Mouse (Mus musculus) brain, embryonic 18.5 days (tissue): ENCODE data around the gene BC024978.

Source experiments
- DNase-seq: peaks from one replicate; pipeline ENCODE4 v3.0.0-alpha.2; 2012; ENCODE audit warnings: low read depth, low spot score

BC024978 gene

GRCm38 (mm10) chr7:27195681-27196611 is at the start of gene BC024978, which contains the start of gene Snrpa:
Gene BC024978 (plus strand): TSS chr7:27195781.
Gene Snrpa (minus strand): TSS chr7:27196271.
- peak; percentile 100 for DNase-seq

- DNase-seq: no peak
Measured at GRCm38 (mm10) chr7:27153205-27153764, 42.3 kb upstream of the BC024978 start, which contains the start of gene Cyp2t4. Gene Cyp2t4 (plus strand): TSS chr7:27153714.

GRCm38 (mm10) chr7:27156005-27156404 is 39.6 kb upstream of the BC024978 start:
- no peak for DNase-seq

GRCm38 (mm10) chr7:27158171-27158570 is 37.4 kb upstream of the BC024978 start:
- DNase-seq: no peak

- DNase-seq: no peak
Measured at GRCm38 (mm10) chr7:27159256-27159655, 36.3 kb upstream of the BC024978 start.

GRCm38 (mm10) chr7:27159882-27160281 is 35.7 kb upstream of the BC024978 start:
- DNase-seq: peak; percentile 69

- no peak for DNase-seq
Measured at GRCm38 (mm10) chr7:27160921-27161320, 34.7 kb upstream of the BC024978 start.

DNA sequence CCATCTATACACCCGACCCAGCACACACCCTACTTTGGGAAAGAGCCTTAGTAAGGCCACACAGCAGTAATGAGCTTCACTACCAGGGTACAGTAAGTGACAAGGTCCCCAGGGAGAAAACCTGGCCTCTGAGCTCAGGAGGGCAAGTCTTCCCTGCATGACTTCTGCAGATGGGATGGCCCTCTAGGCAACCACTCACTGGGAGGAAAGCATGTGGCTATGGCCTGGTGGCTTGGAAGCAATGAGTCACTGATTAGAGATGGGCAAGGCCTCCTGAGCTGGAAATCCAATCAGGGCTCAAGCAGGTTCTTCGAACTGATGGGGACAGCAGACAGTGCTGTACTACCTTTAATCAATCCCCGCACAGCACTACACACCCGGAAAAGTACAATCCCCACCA is 33.8 kb upstream of the BC024978 start:
- DNase-seq: no peak

DNA sequence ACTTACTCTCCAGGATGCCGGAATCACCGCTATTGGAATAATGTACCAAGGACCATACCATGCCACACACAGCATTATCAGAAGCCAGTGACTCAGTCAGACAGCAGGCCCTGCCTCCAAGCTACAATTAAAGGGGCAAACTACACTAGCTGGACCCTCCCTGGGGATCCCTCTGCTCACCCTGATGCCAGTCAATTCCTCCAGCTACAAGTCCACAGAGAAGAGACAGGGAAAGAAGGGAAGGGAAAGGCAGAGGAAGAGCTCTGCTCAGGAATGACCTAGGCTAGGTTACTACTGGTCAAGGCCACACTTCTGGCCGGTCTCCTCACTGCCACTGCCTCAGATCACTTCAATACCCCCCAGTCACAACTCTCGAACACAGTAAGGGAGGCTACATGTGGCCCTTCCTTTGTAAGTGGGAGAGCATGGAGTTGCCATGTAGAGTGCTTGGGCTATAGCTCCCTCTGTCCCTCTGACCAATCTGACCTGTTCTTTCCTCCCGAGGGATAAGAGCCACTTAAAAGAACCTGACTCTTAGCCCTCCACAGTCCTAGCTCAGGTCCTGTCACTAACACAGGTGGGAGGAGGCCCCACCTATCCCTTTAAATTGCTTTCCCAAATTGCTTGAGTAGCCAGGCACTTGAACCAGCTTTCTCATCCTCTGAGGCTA is 32.7 kb upstream of the BC024978 start:
- DNase-seq: no peak

- no peak for DNase-seq
Measured at GRCm38 (mm10) chr7:27163450-27163805, 32.2 kb upstream of the BC024978 start.

GRCm38 (mm10) chr7:27164112-27164947 is 31.3 kb upstream of the BC024978 start:
- no peak for DNase-seq

DNA sequence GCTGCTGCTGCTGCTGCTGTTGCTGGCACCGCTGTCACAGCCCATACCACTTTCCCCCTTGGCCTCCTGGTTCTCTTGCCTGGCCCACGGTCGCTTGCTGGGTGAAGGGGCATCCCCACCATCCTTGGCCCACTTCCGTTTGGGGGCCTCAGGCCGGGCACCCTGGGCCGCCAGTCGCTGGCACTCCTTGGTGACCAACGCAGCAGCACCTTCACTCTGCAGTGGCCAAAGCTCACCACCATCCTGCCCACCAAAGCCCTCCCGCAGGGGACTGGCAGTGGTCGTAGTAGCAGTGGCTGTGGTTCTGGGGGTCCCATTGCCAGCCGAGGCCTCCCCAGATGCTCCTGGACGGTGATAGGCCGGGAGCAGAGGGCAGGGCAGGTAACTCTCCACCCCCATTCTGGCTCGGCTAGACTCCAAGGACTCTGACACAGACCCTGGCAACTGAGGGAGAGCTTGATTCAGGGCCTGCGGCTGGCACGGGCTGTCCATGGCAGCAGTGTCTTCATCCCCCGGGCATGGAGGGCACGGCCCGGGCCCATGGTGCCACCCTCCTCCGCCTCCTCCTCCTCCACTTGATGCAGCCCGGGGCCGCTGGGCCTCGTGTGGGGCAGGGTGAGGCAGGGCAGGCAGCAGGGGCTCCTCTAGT is 30.4 kb upstream of the BC024978 start:
- no peak for DNase-seq

DNA sequence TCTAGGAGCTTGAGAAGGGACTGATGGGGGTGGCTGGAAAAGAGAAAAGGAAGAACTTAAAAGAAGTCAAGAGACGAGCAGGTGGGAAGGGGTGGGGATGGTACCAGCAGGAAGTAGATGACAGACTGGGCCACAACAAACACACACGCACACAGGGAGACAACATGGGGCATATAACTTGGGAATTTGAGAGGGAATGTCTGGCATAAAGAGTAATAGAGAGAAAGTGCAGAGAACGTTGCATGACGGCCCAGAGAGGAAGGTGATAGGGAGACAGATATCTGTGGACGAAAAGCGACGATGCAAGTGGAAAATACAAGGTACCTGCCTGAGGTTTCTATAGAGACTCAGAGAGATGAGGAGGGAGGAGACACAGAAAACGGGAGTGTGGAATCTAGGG is 29.9 kb upstream of the BC024978 start:
- DNase-seq: no peak

GRCm38 (mm10) chr7:27166229-27166613 is 29.4 kb upstream of the BC024978 start:
- peak; percentile 39 for DNase-seq

DNA sequence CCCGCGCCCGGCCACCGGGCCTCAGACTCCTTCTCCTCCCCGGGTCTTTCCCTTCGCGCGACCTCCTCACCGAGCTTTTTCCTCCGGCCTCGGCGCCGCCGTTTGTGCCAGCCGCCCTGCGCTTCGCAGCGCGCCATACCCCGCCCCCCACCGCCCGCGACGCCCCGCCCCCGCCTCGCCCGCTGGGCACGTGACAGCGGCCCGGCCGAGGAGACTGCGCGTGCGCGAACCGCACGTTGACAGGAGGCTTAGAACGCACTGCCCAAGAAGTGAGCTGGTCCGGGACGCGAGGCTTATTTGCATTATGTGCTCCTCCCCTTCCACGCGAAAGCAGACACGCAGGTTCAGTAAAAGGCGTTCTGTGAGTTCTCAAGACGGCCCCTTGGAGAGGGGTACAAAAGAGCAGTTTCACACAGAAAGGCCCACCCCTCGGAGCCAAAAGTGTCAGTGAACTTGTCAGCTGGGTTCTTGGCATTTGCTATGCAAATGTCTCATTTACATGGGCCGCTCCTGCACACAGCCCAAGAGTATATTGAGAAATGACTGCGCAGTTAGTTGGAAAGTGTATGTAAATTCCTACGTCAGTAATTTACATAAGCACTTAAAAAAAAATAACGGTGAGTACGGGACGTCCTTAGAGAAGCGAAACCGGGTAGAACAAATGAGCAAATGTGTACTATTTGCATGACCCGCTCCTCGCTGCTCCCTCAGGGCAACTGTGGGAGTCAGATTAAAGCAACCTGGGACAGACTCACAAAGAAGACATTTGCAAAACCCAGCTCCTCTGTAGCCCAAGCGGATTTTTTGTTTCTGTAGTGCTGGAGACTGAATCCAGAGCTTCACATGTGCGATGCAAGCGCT is 28.7 kb upstream of the BC024978 start, which contains the start of gene Egln2:
Gene Egln2, minus strand, starts transcription at position 189 of the 861 bp plus-strand sequence.
- peak; percentile 78 for DNase-seq

DNA sequence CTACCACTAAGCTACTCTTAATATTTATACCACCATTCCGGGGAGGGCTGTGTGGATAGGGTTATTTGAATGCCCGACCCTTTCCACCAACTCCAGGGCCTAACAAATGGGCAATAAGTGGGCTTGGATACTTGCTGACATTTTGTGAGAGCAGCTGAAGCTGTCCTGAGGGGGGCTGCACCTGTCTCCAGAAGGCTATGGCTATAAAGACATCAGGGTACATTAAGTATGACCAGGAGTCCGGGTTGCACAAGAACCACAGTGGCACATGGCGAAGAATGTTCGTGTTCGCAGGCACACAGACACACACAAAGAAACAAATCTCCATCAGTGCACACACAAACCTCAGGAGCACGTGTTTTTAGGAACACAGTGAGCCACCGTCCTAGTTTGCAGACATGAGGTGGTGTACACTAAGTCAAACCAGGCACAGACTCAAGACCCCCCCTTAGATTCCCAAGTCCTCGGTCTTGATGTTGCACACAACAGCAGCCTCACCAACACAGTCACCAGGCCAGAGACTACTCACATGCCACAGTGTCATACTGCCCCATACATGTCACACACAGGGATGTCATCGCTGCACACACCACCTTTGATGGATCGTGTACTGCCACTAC is 28.0 kb upstream of the BC024978 start:
- DNase-seq: no peak

DNA sequence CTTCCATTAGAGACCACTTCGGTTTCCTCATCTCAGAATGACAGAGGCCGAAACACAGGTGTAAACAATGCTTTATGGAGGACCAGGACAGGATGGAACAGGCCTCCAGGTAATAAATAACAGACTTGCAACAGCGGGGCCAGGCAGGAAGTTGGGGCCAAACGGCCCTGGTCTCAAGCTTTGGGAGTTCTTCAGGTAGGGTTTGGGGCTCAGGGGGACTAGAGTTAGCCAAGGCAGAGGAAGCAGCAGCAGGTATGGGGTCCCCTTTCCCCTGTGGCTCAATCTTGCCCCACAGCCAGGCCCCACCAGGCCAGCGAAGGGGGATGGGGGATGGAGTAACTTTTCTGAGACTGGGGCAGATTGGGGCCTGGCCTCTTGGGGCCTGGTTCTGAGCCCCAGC is 27.2 kb upstream of the BC024978 start:
- no peak for DNase-seq

GRCm38 (mm10) chr7:27170981-27171380 is 24.6 kb upstream of the BC024978 start:
- no peak for DNase-seq

DNA sequence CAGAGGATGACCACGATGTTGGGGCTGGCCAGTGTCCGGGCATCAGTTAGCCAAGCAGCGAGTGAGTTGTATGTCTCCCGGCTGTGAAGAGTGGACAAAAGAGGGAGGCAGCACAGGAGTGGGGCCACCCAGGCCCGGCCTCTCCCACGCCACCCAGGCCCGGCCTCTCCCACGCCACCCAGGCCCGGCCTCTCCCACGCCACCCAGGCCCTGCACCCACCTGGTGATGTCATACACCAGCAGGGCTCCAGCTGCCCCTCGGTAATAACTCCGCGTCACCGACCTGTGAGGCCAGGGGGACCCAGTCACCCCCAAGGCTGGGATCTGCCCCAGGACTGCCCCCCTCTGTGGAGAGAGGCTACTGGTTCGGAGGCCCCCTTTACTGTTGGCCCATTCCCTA is 21.1 kb upstream of the BC024978 start:
- no peak for DNase-seq

GRCm38 (mm10) chr7:27174896-27175295 is 20.7 kb upstream of the BC024978 start:
- no peak for DNase-seq
